Mouse (Mus musculus): ENCODE measurements around the gene Plekhh3. TPM values are rescaled to one million over a fixed set of nuclear protein-coding genes. Genes with fewer than 3 reads are reported as not detected.
A peak's percentile ranks its signal among the peaks of the same experiment; 100 is the strongest.

Plekhh3 gene
- polyA plus RNA-seq, 1 experiment, result 2.5 TPM

GRCm38 (mm10) chr11:101169301-101170107, 1.6 kb downstream of the Plekhh3 start:
- Histone ChIP-seq H3K4me1 (ENCODE audit: control insufficient read depth, insufficient read depth, low read length) (no peaks in the 10 kb centered on the region), H3K9me3 (replicated peaks; ENCODE audit: control insufficient read depth, insufficient read depth, low read length, poor library complexity, severe bottlenecking) (no peaks in the 10 kb centered on the region), H3K36me3 (ENCODE audit: control insufficient read depth, insufficient read depth, low read length, poor library complexity, severe bottlenecking) (no peaks in the 10 kb centered on the region), H3K9ac (ENCODE audit: low read depth, poor library complexity, severe bottlenecking) (peak overlapping the region; percentile 66), H3K27me3 (ENCODE audit: control insufficient read depth, insufficient read depth, low read length, poor library complexity, severe bottlenecking) (peaks cover 21% of the 10 kb centered on the region), H3K27ac (ENCODE audit: insufficient read depth, low read length) (no peak overlapping the region), H3K4me3 (ENCODE audit: low read depth, low read length) (no peak overlapping the region)
- TF ChIP-seq CTCF (IDR thresholded peaks at IDR 0.05; ENCODE audit: low read depth, low read length) (no peak), POLR2A (IDR thresholded peaks at IDR 0.05; ENCODE audit: insufficient read depth, low read length) (no peak), EP300 (IDR thresholded peaks at IDR 0.05; ENCODE audit: insufficient read depth, low read depth, low read length) (no peak)

- H3K27me3 ChIP-seq (ENCODE audit: control insufficient read depth, insufficient read depth, low read length, poor library complexity, severe bottlenecking), result peaks cover 27% of the 10 kb centered on the region
- H3K4me3 ChIP-seq (ENCODE audit: low read depth, low read length), result no peak overlapping the region
- no peak overlapping the region for H3K9ac ChIP-seq (ENCODE audit: low read depth, poor library complexity, severe bottlenecking)
- no peaks in the 10 kb centered on the region for H3K4me1 ChIP-seq (ENCODE audit: control insufficient read depth, insufficient read depth, low read length)
- H3K9me3 ChIP-seq (replicated peaks; ENCODE audit: control insufficient read depth, insufficient read depth, low read length, poor library complexity, severe bottlenecking), result no peaks in the 10 kb centered on the region
- no peaks in the 10 kb centered on the region for H3K36me3 ChIP-seq (ENCODE audit: control insufficient read depth, insufficient read depth, low read length, poor library complexity, severe bottlenecking)
- TF ChIP-seq POLR2A (IDR thresholded peaks at IDR 0.05; ENCODE audit: insufficient read depth, low read length) (no peak), CTCF (IDR thresholded peaks at IDR 0.05; ENCODE audit: low read depth, low read length) (no peak), EP300 (IDR thresholded peaks at IDR 0.05; ENCODE audit: insufficient read depth, low read depth, low read length) (no peak)
- no peak overlapping the region for H3K27ac ChIP-seq (ENCODE audit: insufficient read depth, low read length)
Observed at GRCm38 (mm10) chr11:101168301-101168980, 2.7 kb downstream of the Plekhh3 start.

GRCm38 (mm10) chr11:101167963-101168300, 3.2 kb downstream of the Plekhh3 start:
- H3K4me3 ChIP-seq (ENCODE audit: low read depth, low read length), result no peak overlapping the region
- no peaks in the 10 kb centered on the region for H3K4me1 ChIP-seq (ENCODE audit: control insufficient read depth, insufficient read depth, low read length)
- H3K27ac ChIP-seq (ENCODE audit: insufficient read depth, low read length), result no peak overlapping the region
- TF ChIP-seq CTCF (IDR thresholded peaks at IDR 0.05; ENCODE audit: low read depth, low read length), result no peak
- TF ChIP-seq POLR2A (IDR thresholded peaks at IDR 0.05; ENCODE audit: insufficient read depth, low read length), result no peak
- TF ChIP-seq EP300 (IDR thresholded peaks at IDR 0.05; ENCODE audit: insufficient read depth, low read depth, low read length), result no peak
- no peak overlapping the region for H3K9ac ChIP-seq (ENCODE audit: low read depth, poor library complexity, severe bottlenecking)
- no peaks in the 10 kb centered on the region for H3K9me3 ChIP-seq (replicated peaks; ENCODE audit: control insufficient read depth, insufficient read depth, low read length, poor library complexity, severe bottlenecking)
- H3K36me3 ChIP-seq (ENCODE audit: control insufficient read depth, insufficient read depth, low read length, poor library complexity, severe bottlenecking), result no peaks in the 10 kb centered on the region
- H3K27me3 ChIP-seq (ENCODE audit: control insufficient read depth, insufficient read depth, low read length, poor library complexity, severe bottlenecking), result peaks cover 27% of the 10 kb centered on the region

DNA sequence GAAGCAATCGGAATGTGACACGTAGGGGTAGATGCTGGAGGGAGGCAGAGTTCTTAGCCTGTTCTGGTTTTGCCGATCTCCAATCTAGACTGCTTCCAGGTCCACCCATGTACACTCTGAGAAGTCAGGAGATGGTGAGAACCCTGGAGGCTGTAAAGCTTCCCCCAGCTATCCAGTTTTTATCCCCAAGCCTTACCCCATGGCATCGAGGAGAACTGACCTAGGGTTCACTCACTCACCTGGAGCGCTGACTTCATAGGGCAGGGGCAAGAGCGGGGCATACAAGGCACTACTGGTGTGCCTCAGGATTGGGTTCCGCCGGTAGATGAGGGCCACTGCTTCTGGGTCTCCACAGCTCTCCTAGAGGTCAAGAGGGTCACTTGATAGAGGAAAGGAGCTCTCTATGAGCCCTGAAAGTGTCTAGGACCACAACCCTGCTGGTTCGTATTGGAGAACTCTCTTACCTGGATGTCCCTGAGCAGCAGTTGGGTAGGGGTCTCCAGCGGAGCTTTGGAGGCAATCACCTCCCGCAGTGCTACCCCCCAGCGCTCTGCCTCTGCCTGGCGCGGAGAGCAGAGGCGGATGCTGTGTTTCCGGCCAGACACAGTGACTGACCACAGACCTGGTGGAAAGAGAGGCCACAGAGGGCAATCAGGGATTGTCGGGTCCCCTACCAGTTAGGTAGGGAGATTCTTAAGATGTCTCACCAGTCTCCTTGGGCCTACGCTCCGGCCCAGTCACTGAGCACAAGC, 3.8 kb downstream of the Plekhh3 start:
- Histone ChIP-seq H3K36me3 (ENCODE audit: control insufficient read depth, insufficient read depth, low read length, poor library complexity, severe bottlenecking) (no peaks in the 10 kb centered on the region), H3K9me3 (replicated peaks; ENCODE audit: control insufficient read depth, insufficient read depth, low read length, poor library complexity, severe bottlenecking) (no peaks in the 10 kb centered on the region), H3K4me1 (ENCODE audit: control insufficient read depth, insufficient read depth, low read length) (no peaks in the 10 kb centered on the region), H3K4me3 (ENCODE audit: low read depth, low read length) (no peak overlapping the region), H3K27ac (ENCODE audit: insufficient read depth, low read length) (no peak overlapping the region), H3K27me3 (ENCODE audit: control insufficient read depth, insufficient read depth, low read length, poor library complexity, severe bottlenecking) (peaks cover 27% of the 10 kb centered on the region), H3K9ac (ENCODE audit: low read depth, poor library complexity, severe bottlenecking) (no peak overlapping the region)
- TF ChIP-seq EP300 (IDR thresholded peaks at IDR 0.05; ENCODE audit: insufficient read depth, low read depth, low read length) (no peak), POLR2A (IDR thresholded peaks at IDR 0.05; ENCODE audit: insufficient read depth, low read length) (no peak), CTCF (IDR thresholded peaks at IDR 0.05; ENCODE audit: low read depth, low read length) (no peak)

DNA sequence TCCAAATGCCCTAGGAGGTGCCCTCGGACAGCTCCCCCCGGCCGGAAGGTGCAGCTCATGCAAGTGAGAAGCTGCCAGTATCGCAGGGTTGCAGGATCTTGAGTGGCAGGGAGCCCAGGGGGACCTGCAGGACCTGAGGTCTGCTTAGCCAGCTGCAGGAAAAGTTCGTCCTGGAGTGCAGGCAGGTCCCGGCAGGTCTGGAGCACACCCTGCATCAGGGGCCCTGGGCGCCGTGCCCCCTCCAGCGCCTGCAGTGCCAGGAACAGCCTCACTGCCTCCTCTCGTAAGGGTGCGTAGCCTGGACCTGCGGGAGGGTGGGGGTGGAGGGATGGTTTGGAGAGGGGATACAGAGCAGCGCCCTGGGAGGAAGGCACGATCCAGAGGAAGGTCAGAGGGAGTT, 4.8 kb downstream of the Plekhh3 start:
- Histone ChIP-seq H3K9me3 (replicated peaks; ENCODE audit: control insufficient read depth, insufficient read depth, low read length, poor library complexity, severe bottlenecking) (no peaks in the 10 kb centered on the region), H3K4me3 (ENCODE audit: low read depth, low read length) (no peak overlapping the region), H3K4me1 (ENCODE audit: control insufficient read depth, insufficient read depth, low read length) (no peaks in the 10 kb centered on the region), H3K27me3 (ENCODE audit: control insufficient read depth, insufficient read depth, low read length, poor library complexity, severe bottlenecking) (peaks cover 27% of the 10 kb centered on the region), H3K36me3 (ENCODE audit: control insufficient read depth, insufficient read depth, low read length, poor library complexity, severe bottlenecking) (no peaks in the 10 kb centered on the region), H3K27ac (ENCODE audit: insufficient read depth, low read length) (no peak overlapping the region), H3K9ac (ENCODE audit: low read depth, poor library complexity, severe bottlenecking) (no peak overlapping the region)
- TF ChIP-seq EP300 (IDR thresholded peaks at IDR 0.05; ENCODE audit: insufficient read depth, low read depth, low read length) (no peak), CTCF (IDR thresholded peaks at IDR 0.05; ENCODE audit: low read depth, low read length) (no peak), POLR2A (IDR thresholded peaks at IDR 0.05; ENCODE audit: insufficient read depth, low read length) (no peak)

Measured in ES-Bruce4 (cell line).